Mouse (Mus musculus): ENCODE results near the gene Cdh8. TPM values are rescaled to one million over a fixed set of nuclear protein-coding genes. Genes with fewer than 3 reads are reported as not detected.
"Not testable (repeated sequence)": the region's sequence is repeated elsewhere in the genome, so short reads cannot be mapped to it uniquely, and the experiment has no call there.

The Cdh8 gene
- total RNA-seq, 2 experiments from 2014 or later = 99.1 to 117 TPM

- intact Hi-C loops (cut with DNase I) = no loop called here
- DNase-seq (ENCODE audit: extremely low spot score in 1 of 2, low spot score in 2 of 2) = no peak
These were observed 101.7 kb downstream of the Cdh8 start for GRCm38 (mm10) chr8:99314561-99314960.

GRCm38 (mm10) chr8:99304184-99304583 is 112.1 kb downstream of the Cdh8 start:
- intact Hi-C loops (cut with DNase I) = no loop called here
- DNase-seq (ENCODE audit: extremely low spot score in 1 of 2, low spot score in 2 of 2) = no peak

- intact Hi-C loops (cut with DNase I) = no loop called here
- DNase-seq (ENCODE audit: extremely low spot score in 1 of 2, low spot score in 2 of 2) = no peak
These were observed 126.1 kb downstream of the Cdh8 start for GRCm38 (mm10) chr8:99290201-99290600.

- DNase-seq (ENCODE audit: extremely low spot score in 1 of 2, low spot score in 2 of 2) = no peak
- intact Hi-C loops (cut with DNase I) = no loop called here
These were observed 131.2 kb downstream of the Cdh8 start for GRCm38 (mm10) chr8:99285103-99285502.

- intact Hi-C loops (cut with DNase I) = no loop called here
- no peak for DNase-seq (ENCODE audit: extremely low spot score in 1 of 2, low spot score in 2 of 2)
These were observed 135.9 kb downstream of the Cdh8 start for GRCm38 (mm10) chr8:99280375-99280774.

- DNase-seq (ENCODE audit: extremely low spot score in 1 of 2, low spot score in 2 of 2) = no peak
- intact Hi-C loops (cut with DNase I) = no loop called here
These were observed 149.1 kb downstream of the Cdh8 start for GRCm38 (mm10) chr8:99267133-99267532.

- intact Hi-C loops (cut with DNase I) = no loop called here
- peak in 1 of 2 experiments; percentile 27 for DNase-seq (ENCODE audit: extremely low spot score in 1 of 2, low spot score in 2 of 2)
These were observed 181.9 kb downstream of the Cdh8 start for GRCm38 (mm10) chr8:99234372-99234771.

GRCm38 (mm10) chr8:99223697-99224096 is 192.6 kb downstream of the Cdh8 start:
- DNase-seq (ENCODE audit: extremely low spot score in 1 of 2, low spot score in 2 of 2) = peak in 1 of 2 experiments; percentile 8

GRCm38 (mm10) chr8:99205194-99205593 is 211.1 kb downstream of the Cdh8 start:
- intact Hi-C loops (cut with DNase I) = no loop called here
- DNase-seq (ENCODE audit: extremely low spot score in 1 of 2, low spot score in 2 of 2) = no peak

More at GRCm38 (mm10) chr8:99223697-99224096, 192.6 kb downstream of the Cdh8 start:
- intact Hi-C loops (cut with DNase I) = no loop called here

GRCm38 (mm10) chr8:99190643-99191042 is 225.6 kb downstream of the Cdh8 start:
- no peak for DNase-seq (ENCODE audit: extremely low spot score in 1 of 2, low spot score in 2 of 2)

GRCm38 (mm10) chr8:99186879-99187278 is 229.4 kb downstream of the Cdh8 start:
- DNase-seq (ENCODE audit: extremely low spot score in 1 of 2, low spot score in 2 of 2) = no peak
- intact Hi-C loops (cut with DNase I) = no loop called here

More at GRCm38 (mm10) chr8:99190643-99191042, 225.6 kb downstream of the Cdh8 start:
- intact Hi-C loops (cut with DNase I) = no loop called here

- DNase-seq (ENCODE audit: extremely low spot score in 1 of 2, low spot score in 2 of 2) = no peak
- intact Hi-C loops (cut with DNase I) = no loop called here
These were observed 232.1 kb downstream of the Cdh8 start for GRCm38 (mm10) chr8:99184186-99184585.

- intact Hi-C loops (cut with DNase I) = no loop called here
These were observed 249.3 kb downstream of the Cdh8 start for GRCm38 (mm10) chr8:99166966-99167365.

GRCm38 (mm10) chr8:99161633-99162032 is 254.6 kb downstream of the Cdh8 start:
- no peak for DNase-seq (ENCODE audit: extremely low spot score in 1 of 2, low spot score in 2 of 2)
- intact Hi-C loops (cut with DNase I) = no loop called here

More at GRCm38 (mm10) chr8:99166966-99167365, 249.3 kb downstream of the Cdh8 start:
- no peak for DNase-seq (ENCODE audit: extremely low spot score in 1 of 2, low spot score in 2 of 2)

- no peak for DNase-seq (ENCODE audit: extremely low spot score in 1 of 2, low spot score in 2 of 2)
- intact Hi-C loops (cut with DNase I) = no loop called here
These were observed 270.8 kb downstream of the Cdh8 start for GRCm38 (mm10) chr8:99145436-99145835.

- DNase-seq (ENCODE audit: extremely low spot score in 1 of 2, low spot score in 2 of 2); intact Hi-C loops (cut with DNase I): not testable (repeated sequence)
These were observed 271.5 kb downstream of the Cdh8 start for GRCm38 (mm10) chr8:99144761-99145160.

GRCm38 (mm10) chr8:99098453-99098852 is 317.8 kb downstream of the Cdh8 start:
- intact Hi-C loops (cut with DNase I) = no loop called here
- no peak for DNase-seq (ENCODE audit: extremely low spot score in 1 of 2, low spot score in 2 of 2)

- intact Hi-C loops (cut with DNase I) = no loop called here
- no peak for DNase-seq (ENCODE audit: extremely low spot score in 1 of 2, low spot score in 2 of 2)
These were observed 364.9 kb downstream of the Cdh8 start for GRCm38 (mm10) chr8:99051344-99051743.

- no peak for DNase-seq (ENCODE audit: extremely low spot score in 1 of 2, low spot score in 2 of 2)
- intact Hi-C loops (cut with DNase I) = no loop called here
These were observed 367.5 kb downstream of the Cdh8 start for GRCm38 (mm10) chr8:99048664-99049363.

- no peak for DNase-seq (ENCODE audit: extremely low spot score in 1 of 2, low spot score in 2 of 2)
- intact Hi-C loops (cut with DNase I) = no loop called here
These were observed 375.8 kb downstream of the Cdh8 start for GRCm38 (mm10) chr8:99040423-99040822.

- no peak for DNase-seq (ENCODE audit: extremely low spot score in 1 of 2, low spot score in 2 of 2)
- intact Hi-C loops (cut with DNase I) = no loop called here
These were observed 385.2 kb downstream of the Cdh8 start for GRCm38 (mm10) chr8:99031060-99031459.
